Mouse (Mus musculus) hindbrain, embryonic 15.5 days (tissue): ENCODE data around the gene Nkpd1. TPM values are rescaled to one million over a fixed set of nuclear protein-coding genes. Genes with fewer than 3 reads are reported as not detected.

Experiments
- ATAC-seq: fragments of 200-750 bp; cut with Nextera tagmentation; 2 replicates; pipeline ENCODE4 v1.8.0; 2017; ENCODE audit warnings: low read depth, moderate number of reproducible peaks, moderate TSS enrichment; ENCODE audit not compliant: low FRiP score
- H3K27ac ChIP-seq: fragments of 300-500 bp; sonication (generic); replicated peaks from 2 replicates; pipeline ENCODE4 v1.5.1; 2015; ENCODE audit warnings: mild to moderate bottlenecking, inconsistent platforms
- H3K27me3 ChIP-seq: fragments of 300-500 bp; sonication (generic); 2 replicates; pipeline ENCODE4 v1.6.1; 2015; ENCODE audit warnings: control low read depth, inconsistent platforms
- H3K36me3 ChIP-seq: fragments of 300-500 bp; sonication (generic); 2 replicates; pipeline ENCODE4 v1.6.1; 2015; ENCODE audit warnings: control low read depth, inconsistent platforms
- H3K4me1 ChIP-seq: fragments of 300-500 bp; sonication (generic); replicated peaks from 2 replicates; pipeline ENCODE4 v1.6.1; 2015; ENCODE audit warnings: control low read depth, inconsistent platforms
- H3K4me2 ChIP-seq: fragments of 300-500 bp; sonication (generic); 2 replicates; pipeline ENCODE4 v1.6.1; 2015; ENCODE audit warnings: moderate library complexity, mild to moderate bottlenecking, inconsistent platforms
- H3K4me3 ChIP-seq: fragments of 300-500 bp; sonication (generic); 2 replicates; pipeline ENCODE4 v1.5.1; 2015; ENCODE audit warnings: mild to moderate bottlenecking, inconsistent platforms
- H3K9ac ChIP-seq: fragments of 300-500 bp; sonication (generic); 2 replicates; pipeline ENCODE4 v1.6.1; 2015; ENCODE audit warnings: inconsistent platforms
- H3K9me3 ChIP-seq: fragments of 300-500 bp; sonication (generic); 2 replicates; pipeline ENCODE4 v1.6.1; 2016; ENCODE audit warnings: control low read depth, inconsistent platforms
- WGBS: fragments of 180-500 bp; shearing (Covaris S2); methylation state at CpG from one replicate; pipeline ENCODE4 v1.1.7; 2015; 5-methylcytosine and 5-hydroxymethylcytosine counted together
- polyA plus RNA-seq: library from polyadenylated mRNA; unstranded; fragments of >200 nt; fragmentation: Nextera tagmentation; extraction: Ambion mirVana; gene quantifications from 2 replicates; pipeline ENCODE4 v1.2.1, GENCODE M21; 2015

The Nkpd1 gene
- polyA plus RNA-seq, 1 experiment from 2014 or later: 1.2 TPM

- Histone ChIP-seq H3K27me3 (no peaks in the 10 kb centered on the region), H3K27ac (no peak overlapping the region), H3K9ac (no peak overlapping the region), H3K4me3 (no peak overlapping the region), H3K4me1 (peaks cover 53% of the 10 kb centered on the region), H3K36me3 (0 out of 2 replicates have a peak, but pooled peaks cover 5% of the 10 kb centered on the region), H3K9me3 (no peaks in the 10 kb centered on the region), H3K4me2 (no peak overlapping the region)
- no peak for ATAC-seq
- 93% methylated on average over 2 of the region's 2 CpGs for WGBS
Observed at GRCm38 (mm10) chr7:19557086-19557485, 39.4 kb downstream of the Nkpd1 start.

GRCm38 (mm10) chr7:19557982-19558900, 40.6 kb downstream of the Nkpd1 start:
- Histone ChIP-seq H3K36me3 (no peaks in the 10 kb centered on the region), H3K27me3 (no peaks in the 10 kb centered on the region), H3K27ac (no peak overlapping the region), H3K4me3 (no peak overlapping the region), H3K9me3 (no peaks in the 10 kb centered on the region), H3K4me2 (peak overlapping the region; percentile 95; the same call in 1 of the 2 replicates), H3K4me1 (peaks cover 59% of the 10 kb centered on the region), H3K9ac (no peak overlapping the region)
- WGBS: 91% methylated on average over 6 of the region's 6 CpGs
- no peak for ATAC-seq

- Histone ChIP-seq H3K27ac (no peak overlapping the region), H3K27me3 (no peaks in the 10 kb centered on the region), H3K9me3 (no peaks in the 10 kb centered on the region), H3K36me3 (peaks cover under 1% of the 10 kb centered on the region), H3K9ac (no peak overlapping the region), H3K4me2 (peak overlapping the region; percentile 95), H3K4me1 (peaks cover 63% of the 10 kb centered on the region), H3K4me3 (no peak overlapping the region)
- no peak for ATAC-seq
- WGBS: 44% methylated on average over 2 of the region's 2 CpGs
Observed at GRCm38 (mm10) chr7:19558965-19559364, 41.3 kb downstream of the Nkpd1 start.

GRCm38 (mm10) chr7:19560491-19561260, 43.0 kb downstream of the Nkpd1 start:
- peak overlapping the region; percentile 79 for H3K4me3 ChIP-seq
- H3K27ac ChIP-seq: peak overlapping the region; percentile 92; the same call in 1 of the 2 replicates
- ATAC-seq: no peak

DNA sequence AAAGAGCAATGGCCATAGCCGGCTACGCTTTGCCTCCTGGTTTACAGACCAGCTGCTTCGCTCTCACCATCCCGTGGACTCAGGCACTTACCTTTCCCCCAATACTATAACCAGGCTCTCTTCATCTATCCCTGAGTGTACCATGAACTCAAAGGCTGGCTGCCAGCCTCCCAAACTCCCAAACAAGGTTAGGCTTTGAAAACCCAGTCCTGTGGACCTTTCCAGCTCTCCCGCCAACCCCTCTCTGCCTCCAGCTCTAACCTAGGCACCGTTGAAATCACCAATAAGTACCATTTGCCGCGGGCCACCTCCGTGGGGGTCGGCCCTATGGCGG, 43.8 kb downstream of the Nkpd1 start:
- WGBS: under 1% methylated on average over 11 of the region's 11 CpGs
- Histone ChIP-seq H3K4me1 (peaks cover 59% of the 10 kb centered on the region), H3K9me3 (no peaks in the 10 kb centered on the region)

More at GRCm38 (mm10) chr7:19560491-19561260, 43.0 kb downstream of the Nkpd1 start:
- H3K9me3 ChIP-seq: no peaks in the 10 kb centered on the region
- WGBS: 26% methylated on average over 11 of the region's 11 CpGs
- H3K4me1 ChIP-seq: peaks cover 59% of the 10 kb centered on the region
- H3K9ac ChIP-seq: peak overlapping the region; percentile 87
- H3K4me2 ChIP-seq: peak overlapping the region; percentile 95
- H3K36me3 ChIP-seq: peaks cover 16% of the 10 kb centered on the region
- no peaks in the 10 kb centered on the region for H3K27me3 ChIP-seq

GRCm38 (mm10) chr7:19561765-19562642, 44.4 kb downstream of the Nkpd1 start:
- Histone ChIP-seq H3K36me3 (peaks cover 16% of the 10 kb centered on the region), H3K4me1 (peaks cover 53% of the 10 kb centered on the region), H3K27ac (peak overlapping the region; percentile 92), H3K9me3 (no peaks in the 10 kb centered on the region), H3K27me3 (no peaks in the 10 kb centered on the region), H3K4me2 (peak overlapping the region; percentile 95), H3K4me3 (peak overlapping the region; percentile 79), H3K9ac (peak overlapping the region; percentile 87)
- WGBS: under 1% methylated on average over 102 of the region's 102 CpGs
- ATAC-seq: peak; percentile 91

More for the DNA sequence above, 43.8 kb downstream of the Nkpd1 start:
- H3K36me3 ChIP-seq: peaks cover 16% of the 10 kb centered on the region
- peak overlapping the region; percentile 79 for H3K4me3 ChIP-seq
- H3K4me2 ChIP-seq: peak overlapping the region; percentile 95
- H3K9ac ChIP-seq: peak overlapping the region; percentile 87
- H3K27me3 ChIP-seq: no peaks in the 10 kb centered on the region
- H3K27ac ChIP-seq: peak overlapping the region; percentile 92
- ATAC-seq: no peak; the same call in 1 of the 2 replicates

DNA sequence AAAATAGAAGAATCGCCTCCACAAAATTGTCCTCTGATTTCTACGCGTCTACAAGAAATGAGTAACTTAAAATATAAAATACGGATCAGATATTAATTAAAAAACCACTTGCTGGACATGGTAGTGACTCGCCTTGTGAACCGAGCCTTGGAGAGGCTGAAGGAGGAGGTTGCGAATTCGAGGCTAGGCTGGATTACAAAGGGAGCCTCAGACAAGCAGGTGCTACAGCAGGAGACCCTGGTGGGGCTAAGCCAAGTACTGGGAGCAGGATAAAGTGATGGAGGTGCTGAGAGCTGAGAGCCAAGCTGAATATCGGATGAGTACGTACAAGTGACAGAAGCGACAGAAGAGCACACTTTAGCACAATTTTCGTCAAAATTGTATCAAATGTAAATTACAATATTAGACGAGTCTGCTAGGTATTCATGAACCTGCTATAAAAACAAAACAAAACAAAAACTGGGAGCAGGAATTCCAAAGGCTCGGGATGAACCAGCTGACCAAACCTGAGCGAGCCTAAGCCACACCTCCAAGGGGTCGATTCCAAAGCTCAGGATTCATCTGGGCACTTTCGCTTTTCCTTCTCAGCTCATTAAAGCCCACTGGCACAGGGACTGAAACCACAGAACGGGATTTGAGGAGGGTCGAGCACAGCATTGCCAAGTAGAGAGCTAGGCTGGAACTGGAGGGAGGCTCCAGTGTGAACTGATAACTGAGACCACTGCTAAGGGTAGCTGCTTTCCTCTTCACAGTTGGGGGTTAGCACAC, 45.2 kb downstream of the Nkpd1 start, which contains the start of gene Ppp1r37:
Ppp1r37 (minus strand) TSS at position 434 of the 768 bp plus-strand sequence.
- Histone ChIP-seq H3K9ac (peak within 1 kb of the TSS; percentile 87), H3K4me1 (peaks cover 46% of the 10 kb centered on the region), H3K9me3 (no peaks in the 10 kb centered on the region), H3K27ac (peak within 1 kb of the TSS; percentile 92), H3K27me3 (no peaks in the 10 kb centered on the region), H3K36me3 (peaks cover 16% of the 10 kb centered on the region), H3K4me2 (peak within 1 kb of the TSS; percentile 95), H3K4me3 (peak within 1 kb of the TSS; percentile 79)
- 1% methylated on average over 19 of the region's 19 CpGs for WGBS
- ATAC-seq: peak; percentile 31; the same call in 1 of the 2 replicates

DNA sequence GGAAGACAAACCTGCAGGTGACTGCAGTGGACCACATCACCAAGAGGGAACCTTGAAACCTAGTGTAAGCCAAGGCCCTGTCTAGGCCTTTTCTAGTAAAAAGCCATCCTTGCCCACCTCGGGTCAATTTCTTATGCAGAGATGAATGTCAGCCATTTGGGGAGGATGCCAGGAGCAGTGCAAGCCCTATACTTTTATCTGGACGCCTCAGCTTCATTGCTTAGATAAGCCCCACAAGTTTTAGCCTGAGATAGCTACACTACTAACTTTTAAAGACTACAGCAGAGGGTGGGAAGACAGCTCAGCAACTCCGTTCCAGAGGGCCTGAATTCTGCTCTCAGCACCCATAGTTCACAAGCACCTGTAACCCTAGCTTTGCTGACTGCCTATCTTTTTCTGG, 46.2 kb downstream of the Nkpd1 start:
- ATAC-seq: no peak
- peaks cover 35% of the 10 kb centered on the region for H3K4me1 ChIP-seq
- H3K27ac ChIP-seq: no peak overlapping the region
- no peak overlapping the region for H3K4me3 ChIP-seq
- no peak overlapping the region for H3K4me2 ChIP-seq
- H3K27me3 ChIP-seq: no peaks in the 10 kb centered on the region
- peaks cover 16% of the 10 kb centered on the region for H3K36me3 ChIP-seq
- WGBS: 88% methylated on average over 3 of the region's 3 CpGs
- no peak overlapping the region for H3K9ac ChIP-seq
- no peaks in the 10 kb centered on the region for H3K9me3 ChIP-seq

DNA sequence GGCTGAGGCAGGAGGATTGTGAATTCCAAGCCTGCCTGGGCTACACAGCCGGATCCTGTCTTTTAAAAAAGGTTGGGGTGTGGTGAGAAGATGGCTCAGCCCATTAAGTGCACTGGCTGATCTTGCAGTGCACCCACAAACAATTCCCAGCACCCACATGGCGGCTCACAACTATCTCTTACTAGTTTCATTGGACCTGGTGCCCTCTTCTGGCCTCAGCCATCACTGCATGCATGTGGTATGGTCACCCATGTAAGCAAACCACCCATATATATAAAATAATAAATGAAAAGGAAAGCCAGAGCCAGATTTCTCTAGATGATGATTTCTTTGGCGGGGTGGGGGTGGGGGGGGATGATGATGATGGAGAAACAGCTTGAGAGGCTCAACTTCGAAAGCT, 46.8 kb downstream of the Nkpd1 start:
- H3K27me3 ChIP-seq: no peaks in the 10 kb centered on the region
- peaks cover 16% of the 10 kb centered on the region for H3K36me3 ChIP-seq
- 87% methylated on average over 4 of the region's 4 CpGs for WGBS
- no peak overlapping the region for H3K4me3 ChIP-seq
- H3K9ac ChIP-seq: no peak overlapping the region
- H3K4me1 ChIP-seq: peaks cover 29% of the 10 kb centered on the region
- no peak overlapping the region for H3K4me2 ChIP-seq
- H3K9me3 ChIP-seq: no peaks in the 10 kb centered on the region
- no peak for ATAC-seq
- no peak overlapping the region for H3K27ac ChIP-seq

DNA sequence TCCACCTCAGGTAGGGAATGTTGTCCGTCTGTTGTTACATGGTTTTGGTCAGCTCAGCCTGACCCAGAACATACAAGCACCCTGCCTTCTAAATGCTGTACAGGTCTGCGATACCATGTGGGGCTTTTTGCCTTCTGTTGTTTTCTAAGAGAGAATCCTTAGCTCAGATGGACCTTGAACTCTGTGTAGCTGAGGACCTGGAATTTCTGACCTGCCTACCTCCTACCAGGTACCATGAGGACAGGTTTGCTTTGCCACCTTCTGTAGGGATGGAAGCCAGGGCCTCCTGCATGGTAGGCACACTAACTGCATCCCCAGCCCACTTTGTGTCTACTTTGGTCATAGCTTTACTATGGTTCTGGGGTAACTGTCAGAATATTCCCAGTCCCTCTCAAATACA, 48.2 kb downstream of the Nkpd1 start:
- WGBS: 96% methylated on average over 2 of the region's 2 CpGs

GRCm38 (mm10) chr7:19567426-19567825, 49.8 kb downstream of the Nkpd1 start:
- Histone ChIP-seq H3K4me3 (no peak overlapping the region), H3K4me1 (peaks cover 24% of the 10 kb centered on the region), H3K9ac (no peak overlapping the region), H3K36me3 (peaks cover 20% of the 10 kb centered on the region), H3K27ac (no peak overlapping the region), H3K27me3 (no peaks in the 10 kb centered on the region), H3K9me3 (no peaks in the 10 kb centered on the region), H3K4me2 (no peak overlapping the region)
- no peak for ATAC-seq
- 95% methylated on average over 8 of the region's 8 CpGs for WGBS

More for the DNA sequence above, 48.2 kb downstream of the Nkpd1 start:
- no peak overlapping the region for H3K4me3 ChIP-seq
- H3K36me3 ChIP-seq: peaks cover 20% of the 10 kb centered on the region
- no peak for ATAC-seq
- H3K9me3 ChIP-seq: no peaks in the 10 kb centered on the region
- H3K4me1 ChIP-seq: peaks cover 16% of the 10 kb centered on the region
- no peak overlapping the region for H3K27ac ChIP-seq
- H3K4me2 ChIP-seq: no peak overlapping the region
- H3K27me3 ChIP-seq: no peaks in the 10 kb centered on the region
- no peak overlapping the region for H3K9ac ChIP-seq
